Mouse (Mus musculus): Measurements from ENCODE around the gene Tbc1d23. TPM values are rescaled to one million over a fixed set of nuclear protein-coding genes. Genes with fewer than 3 reads are reported as not detected.

Gene Tbc1d23
- total RNA-seq, 2 experiments from 2014 or later = 45.8 to 46.8 TPM

- no peak for DNase-seq (ENCODE audit: extremely low spot score in 1 of 2, low spot score in 2 of 2)
- intact Hi-C loops (cut with DNase I) = no loop called here
Observed at GRCm38 (mm10) chr16:57168236-57168635, 63.1 kb downstream of the Tbc1d23 start.

GRCm38 (mm10) chr16:57167514-57167912 lies 63.8 kb downstream of the Tbc1d23 start:
- intact Hi-C loops (cut with DNase I) = no loop called here
- DNase-seq (ENCODE audit: extremely low spot score in 1 of 2, low spot score in 2 of 2) = no peak

GRCm38 (mm10) chr16:57166611-57167513 lies 64.4 kb downstream of the Tbc1d23 start, which contains the start of gene Nit2:
TSS of gene Nit2 (minus strand) at chr16:57167341.
- peak; percentile 85 to 94 for DNase-seq (ENCODE audit: extremely low spot score in 1 of 2, low spot score in 2 of 2)
- intact Hi-C loops (cut with DNase I) = no loop called here

DNA sequence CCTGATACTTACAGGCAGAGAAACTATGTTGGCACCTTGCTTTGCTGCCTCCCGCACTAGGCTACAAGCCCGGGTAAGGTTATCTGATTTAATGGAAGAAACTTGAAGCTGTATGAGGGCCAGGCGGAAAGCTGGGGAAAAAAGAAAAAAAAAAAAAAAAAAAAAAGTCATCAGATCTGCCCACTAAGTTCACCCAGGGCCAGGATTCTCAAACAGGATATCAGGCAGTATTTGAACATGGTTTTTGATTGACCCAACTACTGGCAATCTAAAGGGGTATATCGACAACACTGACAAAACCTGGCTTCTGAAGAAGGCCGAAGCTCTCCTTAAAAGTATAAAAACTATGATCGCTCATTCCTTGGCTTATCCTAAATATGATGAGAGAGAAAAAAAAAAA lies 65.2 kb downstream of the Tbc1d23 start:
- no peak for DNase-seq (ENCODE audit: extremely low spot score in 1 of 2, low spot score in 2 of 2)
- intact Hi-C loops (cut with DNase I) = no loop called here

DNA sequence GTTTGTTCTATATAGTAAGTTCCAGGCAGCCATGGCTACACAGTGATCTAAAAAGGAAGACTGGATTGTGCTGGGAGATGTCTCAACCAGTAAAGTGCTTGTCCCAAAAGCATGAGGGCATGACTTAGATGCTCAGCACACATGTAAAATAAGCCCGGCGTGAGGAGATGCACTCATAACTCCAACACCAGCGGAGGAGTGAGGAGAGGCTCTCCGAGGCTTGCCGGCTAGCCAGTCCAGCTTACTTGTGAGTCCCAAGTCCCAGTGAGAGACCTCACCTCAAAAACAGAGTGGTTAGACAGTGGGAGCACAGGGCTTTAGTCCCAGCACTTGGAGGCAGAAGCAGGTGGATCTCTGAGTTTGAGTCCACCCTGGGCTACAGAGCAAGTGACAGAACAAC lies 66.1 kb downstream of the Tbc1d23 start:
- intact Hi-C loops (cut with DNase I) = no loop called here
- no peak for DNase-seq (ENCODE audit: extremely low spot score in 1 of 2, low spot score in 2 of 2)

DNA sequence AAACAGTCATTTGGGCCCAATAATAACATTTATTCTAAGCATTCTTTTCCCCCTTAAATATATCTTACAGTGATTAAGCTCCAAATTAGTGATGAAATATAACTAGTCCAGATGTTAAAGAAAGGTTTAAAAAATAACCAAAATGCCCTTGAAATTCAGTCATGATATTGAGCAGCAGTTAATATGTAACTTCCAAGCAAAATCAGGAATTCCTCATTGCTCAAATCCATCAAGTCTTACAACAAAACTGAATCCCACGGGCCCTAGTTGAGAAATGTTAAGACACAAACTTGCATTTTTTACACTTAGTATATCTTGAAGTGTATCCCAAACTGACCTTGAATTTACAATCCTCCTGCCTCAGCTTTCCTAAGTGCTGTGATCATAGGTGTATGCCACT lies 67.6 kb downstream of the Tbc1d23 start:
- intact Hi-C loops (cut with DNase I) = no loop called here
- no peak for DNase-seq (ENCODE audit: extremely low spot score in 1 of 2, low spot score in 2 of 2)

DNA sequence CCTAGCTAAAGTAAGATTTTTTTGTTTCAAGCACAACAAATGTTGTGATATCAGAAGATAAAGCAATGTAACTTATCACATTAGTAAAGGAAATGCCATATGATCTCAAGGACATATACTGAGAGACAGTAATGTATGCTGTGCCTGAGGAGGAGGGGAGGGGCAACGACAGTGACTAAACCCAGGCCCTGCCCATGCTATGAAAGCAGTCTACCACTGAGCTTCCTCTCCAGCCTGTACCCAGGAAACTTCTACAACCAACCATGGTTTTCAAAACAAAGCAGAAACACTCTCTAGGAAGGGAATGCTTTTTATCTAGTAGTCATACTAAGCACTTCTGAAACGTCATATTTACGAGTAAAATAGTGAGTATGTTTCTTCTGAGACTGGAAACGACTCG lies 68.5 kb downstream of the Tbc1d23 start:
- intact Hi-C loops (cut with DNase I) = no loop called here
- no peak for DNase-seq (ENCODE audit: extremely low spot score in 1 of 2, low spot score in 2 of 2)

DNA sequence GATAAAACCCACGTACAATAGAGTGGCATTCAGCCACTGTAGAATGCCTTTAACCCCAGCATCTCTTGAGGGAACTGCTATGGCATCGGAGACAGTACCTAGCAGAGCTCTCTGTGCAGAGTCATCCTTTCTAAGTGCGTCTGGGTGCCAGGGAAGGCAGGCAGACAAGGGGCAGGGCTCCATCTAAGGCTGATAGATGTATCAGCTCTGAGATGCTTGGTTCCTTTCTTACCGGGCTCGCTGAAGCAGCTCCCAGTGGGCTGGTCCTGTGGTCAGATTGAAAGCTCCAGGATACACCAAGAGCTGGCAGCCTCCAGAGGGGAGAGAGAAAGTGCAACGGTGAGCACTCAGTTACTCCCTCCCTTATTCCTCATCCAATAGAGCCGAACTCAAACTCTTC lies 71.5 kb downstream of the Tbc1d23 start:
- intact Hi-C loops (cut with DNase I) = no loop called here
- no peak for DNase-seq (ENCODE audit: extremely low spot score in 1 of 2, low spot score in 2 of 2)

- intact Hi-C loops (cut with DNase I) = no loop called here
- DNase-seq (ENCODE audit: extremely low spot score in 1 of 2, low spot score in 2 of 2) = no peak
Observed at GRCm38 (mm10) chr16:57157728-57158127, 73.6 kb downstream of the Tbc1d23 start.

GRCm38 (mm10) chr16:57157076-57157475 lies 74.2 kb downstream of the Tbc1d23 start:
- intact Hi-C loops (cut with DNase I) = no loop called here
- DNase-seq (ENCODE audit: extremely low spot score in 1 of 2, low spot score in 2 of 2) = no peak

DNA sequence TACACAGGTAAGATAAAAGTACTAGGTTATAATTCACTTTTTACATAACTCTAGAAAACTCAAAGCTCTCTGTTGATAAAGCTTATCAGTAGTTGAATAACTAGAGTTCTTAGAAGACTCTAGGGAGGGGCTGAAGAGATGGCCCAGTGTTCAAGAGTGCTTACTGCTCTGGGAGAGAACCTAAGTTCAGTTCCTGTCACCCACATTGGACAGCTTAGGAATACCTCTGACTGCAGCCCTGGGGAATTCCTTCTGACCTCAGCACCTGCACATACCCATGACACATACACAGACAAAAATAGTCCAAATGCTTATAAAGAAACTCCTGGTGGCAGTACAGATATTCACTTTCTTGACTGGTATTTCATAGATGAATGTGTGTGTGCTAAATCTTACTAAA lies 75.4 kb downstream of the Tbc1d23 start:
- intact Hi-C loops (cut with DNase I) = no loop called here
- no peak for DNase-seq (ENCODE audit: extremely low spot score in 1 of 2, low spot score in 2 of 2)

DNA sequence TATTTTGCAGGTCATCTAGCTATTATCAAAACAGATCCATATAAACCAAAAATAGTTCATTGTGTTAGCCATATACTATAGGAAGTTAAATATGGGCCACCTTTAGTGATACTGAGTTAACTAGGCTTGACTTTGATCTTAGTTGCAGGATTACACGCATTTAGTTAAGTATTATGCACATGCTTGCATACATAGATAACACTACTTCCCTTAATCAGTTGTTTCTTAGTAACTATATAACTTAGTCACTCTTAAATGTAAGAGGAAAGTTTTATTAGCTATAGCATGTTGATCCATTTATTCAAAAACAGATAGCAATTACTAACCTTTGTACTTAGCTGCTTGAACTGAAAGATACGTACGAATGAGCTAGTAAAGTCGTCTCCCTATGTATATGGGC lies 79.9 kb downstream of the Tbc1d23 start:
- DNase-seq (ENCODE audit: extremely low spot score in 1 of 2, low spot score in 2 of 2) = no peak
- intact Hi-C loops (cut with DNase I) = no loop called here

DNA sequence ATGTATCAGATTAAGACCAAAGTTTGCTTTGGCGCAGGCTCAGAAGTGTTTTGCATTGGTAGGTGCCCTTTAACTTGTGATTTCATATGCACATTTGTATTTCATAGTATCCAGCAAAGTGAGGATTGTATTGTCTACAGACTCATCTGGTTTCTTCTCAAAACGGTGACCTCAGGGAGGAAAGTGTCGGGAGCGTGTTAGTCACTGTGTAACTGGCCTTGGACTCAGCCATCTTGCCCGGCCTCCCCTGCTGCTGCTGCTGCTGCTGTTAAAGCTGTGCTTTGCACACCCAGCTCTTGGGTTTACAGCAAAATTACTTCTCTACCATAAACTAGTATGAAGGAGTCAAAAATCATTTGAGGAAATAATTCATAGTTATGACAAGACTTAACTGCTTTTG lies 86.6 kb downstream of the Tbc1d23 start:
- no peak for DNase-seq (ENCODE audit: extremely low spot score in 1 of 2, low spot score in 2 of 2)
- intact Hi-C loops (cut with DNase I) = no loop called here

DNA sequence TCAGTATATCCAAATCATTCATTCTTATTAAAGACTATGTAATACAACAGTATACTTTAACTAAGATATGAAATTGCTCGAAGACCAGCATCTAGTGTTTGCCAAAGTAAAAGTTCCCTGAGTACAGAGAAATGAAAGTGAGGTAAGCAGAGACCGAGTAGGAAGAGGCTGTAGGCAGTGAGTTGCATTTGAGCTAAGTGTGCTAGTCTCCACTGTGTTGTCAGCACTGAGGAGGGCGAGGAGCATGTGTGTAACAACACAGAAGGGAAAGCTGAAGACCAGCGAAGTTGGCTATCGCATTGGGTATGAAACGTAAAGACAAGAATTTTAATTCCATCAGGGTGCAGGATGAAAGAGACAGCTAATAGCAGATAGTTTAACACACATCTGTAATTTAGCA lies 97.7 kb downstream of the Tbc1d23 start:
- no peak for DNase-seq (ENCODE audit: extremely low spot score in 1 of 2, low spot score in 2 of 2)
- intact Hi-C loops (cut with DNase I) = no loop called here

DNA sequence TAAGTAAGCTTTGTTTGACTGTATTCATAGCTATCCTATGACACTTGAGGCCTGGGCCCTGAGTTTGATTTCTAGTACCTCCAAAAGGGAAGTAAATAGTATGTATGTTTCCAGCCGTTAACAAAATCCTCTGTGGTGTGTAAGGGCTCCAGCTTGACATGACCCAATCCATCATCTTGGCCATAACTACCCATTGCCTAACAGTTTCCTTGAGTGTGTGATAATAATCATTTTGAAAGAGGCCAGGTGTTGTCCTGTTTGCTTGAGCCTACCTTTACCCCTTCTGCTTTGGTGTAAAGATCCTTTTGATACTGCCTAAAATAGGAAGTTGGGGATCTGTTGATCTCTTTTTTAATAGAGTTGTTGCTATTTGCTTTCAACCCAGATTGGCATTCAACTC lies 99.0 kb downstream of the Tbc1d23 start:
- no peak for DNase-seq (ENCODE audit: extremely low spot score in 1 of 2, low spot score in 2 of 2)
- intact Hi-C loops (cut with DNase I) = no loop called here

DNA sequence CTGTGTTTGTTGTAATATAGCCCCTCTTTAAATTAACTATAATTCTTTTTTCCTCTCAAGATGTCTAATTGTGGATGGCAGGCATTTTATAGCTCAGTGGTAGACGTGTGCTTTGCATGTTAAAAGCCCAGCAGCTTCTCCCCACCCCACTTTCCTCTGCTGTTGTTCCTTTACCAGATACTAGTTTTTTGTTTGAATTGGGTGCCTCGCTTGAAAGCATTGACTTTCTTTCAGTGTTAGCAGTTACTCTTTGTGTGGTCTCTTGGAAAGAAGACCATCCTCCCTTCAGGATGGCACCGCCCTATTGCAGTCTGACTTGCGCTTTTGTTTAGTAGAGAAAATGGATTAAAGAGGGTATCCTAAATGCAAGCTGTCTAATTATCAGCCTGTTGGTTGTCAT lies 99.8 kb downstream of the Tbc1d23 start:
- intact Hi-C loops (cut with DNase I) = no loop called here

DNA sequence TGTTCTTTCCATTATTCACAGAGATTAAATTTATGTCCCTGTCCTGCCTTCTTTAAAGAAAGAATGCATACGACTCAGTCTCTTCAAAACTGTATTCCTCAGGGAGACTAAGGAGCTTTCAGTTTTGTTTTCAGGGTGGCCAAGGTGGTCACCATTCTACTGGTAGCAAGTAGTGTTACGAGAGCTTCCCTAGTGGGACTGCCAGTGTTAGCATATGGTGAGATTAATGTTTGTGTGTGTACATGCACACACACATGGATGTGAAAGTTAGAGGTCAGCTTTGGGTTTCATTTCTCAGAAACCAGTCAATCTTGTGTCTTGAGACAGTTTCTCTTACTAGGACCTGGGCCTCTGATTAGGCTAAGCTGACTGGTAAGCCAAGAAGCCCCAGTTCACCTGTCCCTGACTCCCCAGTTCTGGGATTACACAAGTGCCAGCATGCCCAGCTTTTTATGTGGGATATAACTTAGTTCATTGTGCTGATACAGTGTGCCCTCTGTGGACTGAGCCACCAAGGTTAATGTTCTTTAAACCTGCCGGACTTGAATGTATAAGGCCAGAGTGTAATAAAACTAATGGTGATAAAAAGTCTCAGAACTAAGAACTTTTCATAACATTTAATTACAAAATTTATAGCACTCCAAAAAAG lies 100.4 kb downstream of the Tbc1d23 start:
- intact Hi-C loops (cut with DNase I) = no loop called here
- no peak for DNase-seq (ENCODE audit: extremely low spot score in 1 of 2, low spot score in 2 of 2)

More for the DNA sequence above, 99.8 kb downstream of the Tbc1d23 start:
- no peak for DNase-seq (ENCODE audit: extremely low spot score in 1 of 2, low spot score in 2 of 2)

DNA sequence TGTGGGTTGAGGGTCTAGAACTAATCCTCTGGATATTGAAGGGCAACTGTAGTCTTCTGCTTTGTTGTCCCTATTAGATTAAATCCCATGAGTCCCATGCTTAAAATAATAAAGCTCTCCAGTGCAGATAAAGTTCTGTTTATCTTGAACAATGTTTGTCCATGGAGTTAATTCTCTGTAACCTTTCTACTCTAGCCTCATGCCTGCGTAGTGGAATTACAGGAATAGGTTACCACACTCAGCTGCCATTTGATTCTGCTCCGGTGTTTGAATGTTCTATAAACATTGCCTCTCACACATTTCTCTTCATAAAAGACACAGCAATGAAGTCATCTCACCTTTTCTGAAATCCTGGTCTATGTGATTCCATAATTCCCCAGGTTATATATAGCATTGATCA lies 103.5 kb downstream of the Tbc1d23 start:
- no peak for DNase-seq (ENCODE audit: extremely low spot score in 1 of 2, low spot score in 2 of 2)
- intact Hi-C loops (cut with DNase I) = no loop called here

- intact Hi-C loops (cut with DNase I) = no loop called here
- DNase-seq (ENCODE audit: extremely low spot score in 1 of 2, low spot score in 2 of 2) = no peak
Observed at GRCm38 (mm10) chr16:57126268-57126667, 105.0 kb downstream of the Tbc1d23 start.

- intact Hi-C loops (cut with DNase I) = no loop called here
- DNase-seq (ENCODE audit: extremely low spot score in 1 of 2, low spot score in 2 of 2) = no peak
Observed at GRCm38 (mm10) chr16:57122682-57123445, 108.4 kb downstream of the Tbc1d23 start.
